Mouse (Mus musculus): Measurements from ENCODE around the gene Adam1b. TPM values are rescaled to one million over a fixed set of nuclear protein-coding genes. Genes with fewer than 3 reads are reported as not detected.

The Adam1b gene
- 0.15 TPM in 1 of 2 replicates, not detected in the other for polyA plus RNA-seq (2016; fragmentation: Nextera tagmentation; extraction: Ambion mirVana)

GRCm38 (mm10) chr5:121503231-121503630 lies at the start of gene Adam1b:
Adam1b (minus strand) TSS chr5:121503435.
- Histone ChIP-seq H3K36me3 (no peaks in the 10 kb centered on the region), H3K4me3 (no peak within 1 kb of the TSS), H3K27me3 (replicated peaks) (no peaks in the 10 kb centered on the region), H3K9ac (no peak within 1 kb of the TSS), H3K4me1 (no peaks in the 10 kb centered on the region), H3K4me2 (replicated peaks) (no peak within 1 kb of the TSS), H3K27ac (no peak within 1 kb of the TSS), H3K9me3 (no peaks in the 10 kb centered on the region)
- WGBS, result 88% methylated on average over 3 of the region's 3 CpGs
- ATAC-seq (ENCODE audit: low FRiP score, low read depth), result no peak

GRCm38 (mm10) chr5:121549196-121549595 lies 46.0 kb upstream of the Adam1b start:
- WGBS, result 89% methylated on average over 7 of the region's 7 CpGs

GRCm38 (mm10) chr5:121547084-121547483 lies 43.8 kb upstream of the Adam1b start:
- Histone ChIP-seq H3K27ac (no peak overlapping the region), H3K36me3 (no peaks in the 10 kb centered on the region), H3K4me3 (no peak overlapping the region), H3K4me1 (peaks cover 23% of the 10 kb centered on the region), H3K9ac (no peak overlapping the region), H3K4me2 (replicated peaks) (no peak overlapping the region), H3K9me3 (no peaks in the 10 kb centered on the region), H3K27me3 (replicated peaks) (no peaks in the 10 kb centered on the region)
- no peak for ATAC-seq (ENCODE audit: low FRiP score, low read depth)
- WGBS, result 97% methylated on average over 3 of the region's 3 CpGs

More at GRCm38 (mm10) chr5:121549196-121549595, 46.0 kb upstream of the Adam1b start:
- H3K27me3 ChIP-seq (replicated peaks), result no peaks in the 10 kb centered on the region
- H3K9me3 ChIP-seq, result no peaks in the 10 kb centered on the region
- H3K9ac ChIP-seq, result no peak overlapping the region
- H3K4me2 ChIP-seq (replicated peaks), result no peak overlapping the region
- H3K36me3 ChIP-seq, result no peaks in the 10 kb centered on the region
- no peak overlapping the region for H3K27ac ChIP-seq
- no peak for ATAC-seq (ENCODE audit: low FRiP score, low read depth)
- H3K4me3 ChIP-seq, result no peak overlapping the region
- H3K4me1 ChIP-seq, result peaks cover 10% of the 10 kb centered on the region

- Histone ChIP-seq H3K4me1 (peaks cover 23% of the 10 kb centered on the region), H3K4me3 (peak overlapping the region; percentile 99), H3K27ac (no peak overlapping the region), H3K27me3 (replicated peaks) (no peaks in the 10 kb centered on the region), H3K4me2 (replicated peaks) (peak overlapping the region; percentile 91), H3K9ac (peak overlapping the region; percentile 98), H3K36me3 (no peaks in the 10 kb centered on the region), H3K9me3 (no peaks in the 10 kb centered on the region)
- WGBS, result 37% methylated on average over 6 of the region's 6 CpGs
- peak; percentile 42; the same call in 1 of the 2 replicates for ATAC-seq (ENCODE audit: low FRiP score, low read depth)
Measured at GRCm38 (mm10) chr5:121546530-121546895, 43.3 kb upstream of the Adam1b start.

GRCm38 (mm10) chr5:121545793-121546529 lies 42.7 kb upstream of the Adam1b start, which contains the start of gene Mapkapk5:
Mapkapk5 (minus strand) TSS chr5:121545905.
- H3K27me3 ChIP-seq (replicated peaks), result no peaks in the 10 kb centered on the region
- H3K9ac ChIP-seq, result peak within 1 kb of the TSS; percentile 98
- H3K36me3 ChIP-seq, result no peaks in the 10 kb centered on the region
- H3K4me2 ChIP-seq (replicated peaks), result peak within 1 kb of the TSS; percentile 91
- 2% methylated on average over 55 of the region's 55 CpGs for WGBS
- H3K4me1 ChIP-seq, result peaks cover 23% of the 10 kb centered on the region
- H3K9me3 ChIP-seq, result no peaks in the 10 kb centered on the region
- H3K4me3 ChIP-seq, result peak within 1 kb of the TSS; percentile 99
- H3K27ac ChIP-seq, result peak within 1 kb of the TSS; percentile 93
- peak; percentile 95 for ATAC-seq (ENCODE audit: low FRiP score, low read depth)

GRCm38 (mm10) chr5:121544910-121545792 lies 41.9 kb upstream of the Adam1b start, which contains the start of the genes Adam1a and Gm42878:
Adam1a (minus strand) TSS chr5:121545482.
Gm42878 (minus strand) TSS chr5:121545482.
- Histone ChIP-seq H3K27ac (peak within 1 kb of the TSS; percentile 93), H3K4me3 (peak within 1 kb of the TSS; percentile 99), H3K4me1 (peaks cover 23% of the 10 kb centered on the region), H3K4me2 (replicated peaks) (peak within 1 kb of the TSS; percentile 91), H3K36me3 (no peaks in the 10 kb centered on the region), H3K9me3 (no peaks in the 10 kb centered on the region), H3K27me3 (replicated peaks) (no peaks in the 10 kb centered on the region), H3K9ac (peak within 1 kb of the TSS; percentile 98)
- peak; percentile 80 for ATAC-seq (ENCODE audit: low FRiP score, low read depth)
- 1% methylated on average over 71 of the region's 97 CpGs for WGBS

- WGBS, result 86% methylated on average over 3 of the region's 3 CpGs
- no peak overlapping the region for H3K4me3 ChIP-seq
Measured at GRCm38 (mm10) chr5:121543370-121543769, 40.1 kb upstream of the Adam1b start.

GRCm38 (mm10) chr5:121541235-121541634 lies 38.0 kb upstream of the Adam1b start:
- no peak overlapping the region for H3K4me2 ChIP-seq (replicated peaks)
- H3K4me3 ChIP-seq, result no peak overlapping the region
- peaks cover 18% of the 10 kb centered on the region for H3K36me3 ChIP-seq
- no peaks in the 10 kb centered on the region for H3K27me3 ChIP-seq (replicated peaks)
- WGBS, result 91% methylated on average over 7 of the region's 7 CpGs
- H3K27ac ChIP-seq, result no peak overlapping the region
- H3K9ac ChIP-seq, result no peak overlapping the region
- peaks cover 19% of the 10 kb centered on the region for H3K4me1 ChIP-seq
- no peaks in the 10 kb centered on the region for H3K9me3 ChIP-seq
- no peak for ATAC-seq (ENCODE audit: low FRiP score, low read depth)

More at GRCm38 (mm10) chr5:121543370-121543769, 40.1 kb upstream of the Adam1b start:
- H3K9ac ChIP-seq, result no peak overlapping the region
- peaks cover 23% of the 10 kb centered on the region for H3K4me1 ChIP-seq
- no peak overlapping the region for H3K27ac ChIP-seq
- H3K9me3 ChIP-seq, result no peaks in the 10 kb centered on the region
- H3K27me3 ChIP-seq (replicated peaks), result no peaks in the 10 kb centered on the region
- peak overlapping the region; percentile 91; the same call in 1 of the 2 replicates for H3K4me2 ChIP-seq (replicated peaks)
- peaks cover 5% of the 10 kb centered on the region; the same call in 1 of the 2 replicates for H3K36me3 ChIP-seq
- ATAC-seq (ENCODE audit: low FRiP score, low read depth), result no peak

GRCm38 (mm10) chr5:121540066-121540465 lies 36.8 kb upstream of the Adam1b start:
- H3K9ac ChIP-seq, result no peak overlapping the region
- no peaks in the 10 kb centered on the region for H3K27me3 ChIP-seq (replicated peaks)
- WGBS, result 92% methylated on average over 5 of the region's 5 CpGs
- H3K36me3 ChIP-seq, result peaks cover 30% of the 10 kb centered on the region
- H3K4me2 ChIP-seq (replicated peaks), result no peak overlapping the region
- H3K27ac ChIP-seq, result no peak overlapping the region
- no peaks in the 10 kb centered on the region for H3K9me3 ChIP-seq
- peaks cover 19% of the 10 kb centered on the region for H3K4me1 ChIP-seq
- no peak overlapping the region for H3K4me3 ChIP-seq
- no peak for ATAC-seq (ENCODE audit: low FRiP score, low read depth)

GRCm38 (mm10) chr5:121537588-121537987 lies 34.4 kb upstream of the Adam1b start:
- H3K9ac ChIP-seq, result no peak overlapping the region
- no peak overlapping the region for H3K27ac ChIP-seq
- H3K36me3 ChIP-seq, result peaks cover 52% of the 10 kb centered on the region

GRCm38 (mm10) chr5:121536921-121537555 lies 33.8 kb upstream of the Adam1b start:
- Histone ChIP-seq H3K9me3 (no peaks in the 10 kb centered on the region), H3K4me2 (replicated peaks) (no peak overlapping the region), H3K27me3 (replicated peaks) (no peaks in the 10 kb centered on the region), H3K4me1 (no peaks in the 10 kb centered on the region), H3K9ac (no peak overlapping the region), H3K4me3 (no peak overlapping the region), H3K27ac (no peak overlapping the region), H3K36me3 (peaks cover 57% of the 10 kb centered on the region)
- ATAC-seq (ENCODE audit: low FRiP score, low read depth), result no peak
- 63% methylated on average over 7 of the region's 7 CpGs for WGBS

More at GRCm38 (mm10) chr5:121537588-121537987, 34.4 kb upstream of the Adam1b start:
- no peak overlapping the region for H3K4me3 ChIP-seq
- no peaks in the 10 kb centered on the region for H3K9me3 ChIP-seq
- ATAC-seq (ENCODE audit: low FRiP score, low read depth), result no peak
- no peaks in the 10 kb centered on the region for H3K4me1 ChIP-seq
- H3K27me3 ChIP-seq (replicated peaks), result no peaks in the 10 kb centered on the region
- H3K4me2 ChIP-seq (replicated peaks), result no peak overlapping the region
- WGBS, result 86% methylated on average over 2 of the region's 2 CpGs

All from neural tube, embryonic 12.5 days (tissue).